Comparison of ENCODE assay signal across 8 mouse cellular contexts in the genomic region with DNA sequence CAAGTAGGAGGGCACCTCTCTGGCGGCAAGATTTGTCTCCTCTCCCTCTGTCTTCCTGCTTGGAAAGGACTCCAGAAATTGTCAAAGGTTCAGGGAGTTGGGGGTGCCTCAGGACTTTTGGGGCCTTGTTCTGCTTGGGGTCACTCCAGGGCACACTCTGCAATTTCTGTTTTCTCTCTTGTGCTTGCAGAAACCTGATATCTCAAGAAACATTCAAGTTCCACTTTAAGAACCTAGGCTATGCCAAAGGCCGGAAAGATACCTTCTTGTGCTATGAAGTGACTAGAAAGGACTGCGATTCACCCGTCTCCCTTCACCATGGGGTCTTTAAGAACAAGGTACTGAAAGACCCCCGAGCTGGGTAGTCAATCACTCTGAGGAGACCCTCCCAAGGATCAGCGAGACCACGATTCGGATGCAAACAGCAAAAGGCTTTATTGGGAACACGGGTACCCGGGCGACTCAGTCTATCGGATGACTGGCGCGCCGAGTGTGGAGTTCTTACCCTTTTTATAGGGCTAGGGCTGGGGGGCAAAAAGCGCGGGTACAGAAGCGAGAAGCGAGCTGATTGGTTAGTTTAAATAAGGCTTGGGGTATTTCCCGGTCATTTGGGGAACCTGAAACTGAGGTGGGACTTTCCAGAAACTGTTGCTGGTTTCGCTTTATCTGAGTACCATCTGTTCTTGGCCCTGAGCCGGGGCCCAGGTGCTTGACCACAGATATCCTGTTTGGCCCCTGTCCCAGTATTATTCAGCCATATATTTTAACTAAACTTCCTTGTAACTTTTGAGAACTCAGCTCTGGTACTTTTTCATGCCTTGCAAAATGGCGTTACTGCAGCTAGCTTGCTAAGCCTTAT. TPM values are rescaled to one million over a fixed set of nuclear protein-coding genes. Genes with fewer than 3 reads are reported as not detected.
DNase-seq lines count a peak whose midpoint lies in the region; ATAC-seq and TF ChIP-seq lines count a peak whose summit lies in the region.
"Not testable (repeated sequence)": the region's sequence is repeated elsewhere in the genome, so short reads cannot be mapped to it uniquely, and the experiment has no call there.

No protein-coding gene starts in this region.

- H3K4me2 ChIP-seq in embryonic facial prominence, embryonic 15.5 days (replicated peaks); lung, embryonic 16.5 days (ENCODE audit: low read depth, low read length): not testable (repeated sequence)
- H3K4me2 ChIP-seq in heart, embryonic 15.5 days, result peak overlapping the region; percentile 18; the same call in 1 of the 2 replicates
- H3K4me2 ChIP-seq in liver, embryonic 13.5 days, result peak overlapping the region; percentile 95

- not testable (repeated sequence) for H3K9me3 ChIP-seq in E14TG2a.4 (ENCODE audit: low read length); embryonic facial prominence, embryonic 15.5 days (replicated peaks); heart, embryonic 15.5 days (replicated peaks); liver, embryonic 13.5 days (replicated peaks); lung, embryonic 16.5 days (ENCODE audit: control insufficient read depth, low read length)

- peaks cover 57% of the 10 kb centered on the region for H3K36me3 ChIP-seq in E14TG2a.4 (ENCODE audit: insufficient read depth, low read length)
- H3K36me3 ChIP-seq in embryonic facial prominence, embryonic 15.5 days; heart, embryonic 15.5 days; lung, embryonic 16.5 days (ENCODE audit: control insufficient read depth, insufficient read depth, low read length): not testable (repeated sequence)
- H3K36me3 ChIP-seq in liver, embryonic 13.5 days, result peaks cover 37% of the 10 kb centered on the region

- WGBS in embryonic facial prominence, embryonic 15.5 days, result 73% methylated on average over 11 of the region's 23 CpGs
- WGBS in heart, embryonic 15.5 days, result 78% methylated on average over 11 of the region's 23 CpGs
- 44% methylated on average over 12 of the region's 23 CpGs for WGBS in liver, embryonic 13.5 days (ENCODE audit: insufficient replicate concordance)
- 74% methylated on average over 9 of the region's 23 CpGs for WGBS in lung, embryonic 16.5 days

- peak overlapping the region; percentile 51; the same call in 1 of the 2 replicates for H3K27ac ChIP-seq in embryonic facial prominence, embryonic 15.5 days (replicated peaks)
- peak overlapping the region; percentile 58; the same call in 1 of the 2 replicates for H3K27ac ChIP-seq in heart, embryonic 15.5 days
- peak overlapping the region; percentile 90 for H3K27ac ChIP-seq in liver, embryonic 13.5 days
- H3K27ac ChIP-seq in lung, embryonic 16.5 days (ENCODE audit: low read length), result peak overlapping the region; percentile 77

- H3K9ac ChIP-seq in embryonic facial prominence, embryonic 15.5 days; heart, embryonic 15.5 days: not testable (repeated sequence)
- peak overlapping the region; percentile 87 for H3K9ac ChIP-seq in liver, embryonic 13.5 days
- H3K9ac ChIP-seq in lung, embryonic 16.5 days (ENCODE audit: low read length), result peak overlapping the region; percentile 24; the same call in 1 of the 2 replicates

- peak; percentile 59 for DNase-seq in kidney, adult 9 months
- DNase-seq in liver, embryonic 13.5 days, result not testable (repeated sequence)
- DNase-seq in spleen, adult 12 weeks (ENCODE audit: low spot score), result peak; percentile 61
- DNase-seq in thymus, postnatal 0 days (ENCODE audit: low spot score), result peak; percentile 40

- not testable (repeated sequence) for ATAC-seq in embryonic facial prominence, embryonic 15.5 days (ENCODE audit: insufficient number of reproducible peaks, low FRiP score, low TSS enrichment, low read depth); heart, embryonic 15.5 days (replicated peaks; ENCODE audit: insufficient number of reproducible peaks, insufficient read depth, low FRiP score, low read depth); liver, embryonic 13.5 days (ENCODE audit: low read depth); lung, embryonic 16.5 days (ENCODE audit: low read depth)

- peaks cover 66% of the 10 kb centered on the region for H3K4me1 ChIP-seq in E14TG2a.4 (replicated peaks; ENCODE audit: low read depth, low read length)
- peaks cover 11% of the 10 kb centered on the region for H3K4me1 ChIP-seq in embryonic facial prominence, embryonic 15.5 days
- H3K4me1 ChIP-seq in heart, embryonic 15.5 days (replicated peaks), result peaks cover 16% of the 10 kb centered on the region
- peaks cover 73% of the 10 kb centered on the region for H3K4me1 ChIP-seq in liver, embryonic 13.5 days (replicated peaks)
- H3K4me1 ChIP-seq in lung, embryonic 16.5 days (replicated peaks; ENCODE audit: control insufficient read depth, insufficient read depth, low read length), result peaks cover 15% of the 10 kb centered on the region

- not testable (repeated sequence) for H3K27me3 ChIP-seq in E14TG2a.4 (ENCODE audit: insufficient read depth, low read length); embryonic facial prominence, embryonic 15.5 days; heart, embryonic 15.5 days; liver, embryonic 13.5 days; lung, embryonic 16.5 days (ENCODE audit: control insufficient read depth, insufficient read depth, low read depth, low read length)

- H3K4me3 ChIP-seq in E14TG2a.4 (replicated peaks; ENCODE audit: low read length), result peak overlapping the region; percentile 66
- not testable (repeated sequence) for H3K4me3 ChIP-seq in embryonic facial prominence, embryonic 15.5 days (replicated peaks); heart, embryonic 15.5 days; lung, embryonic 16.5 days (ENCODE audit: low read length)
- H3K4me3 ChIP-seq in liver, embryonic 13.5 days (replicated peaks), result peak overlapping the region; percentile 71

- TF ChIP-seq CTCF in E14TG2a.4 (conservative IDR thresholded peaks at IDR 0.05; ENCODE audit: low read length), result not testable (repeated sequence)

RNA-seq across cellular contexts. Expression of a gene that starts 4.0 kb away (rescaled TPM):
- polyA plus RNA-seq in embryonic facial prominence, embryonic 15.5 days (2015; fragmentation: Nextera tagmentation; extraction: Ambion mirVana), result 16.7 and 19.2 TPM in 2 replicates
- polyA plus RNA-seq in heart, embryonic 15.5 days (2015; fragmentation: Nextera tagmentation; extraction: Ambion mirVana), result 13.8 and 36.7 TPM in 2 replicates
- 41.7 and 53.3 TPM in 2 replicates for polyA plus RNA-seq in liver, embryonic 13.5 days (2015; fragmentation: Nextera tagmentation; extraction: Ambion mirVana)
- polyA plus RNA-seq in lung, embryonic 16.5 days (2015; fragmentation: Nextera tagmentation; extraction: Ambion mirVana), result 43.2 and 52.8 TPM in 2 replicates
- polyA plus RNA-seq in thymus, postnatal 0 days (2015; fragmentation: Nextera tagmentation; extraction: Ambion mirVana), result 149 and 159 TPM in 2 replicates
